Mouse (Mus musculus): ENCODE measurements around the gene Zc3h18. TPM values are rescaled to one million over a fixed set of nuclear protein-coding genes. Genes with fewer than 3 reads are reported as not detected.

Gene Zc3h18
- polyA plus RNA-seq, 1 experiment from 2014 or later, result 28.8 TPM

DNA sequence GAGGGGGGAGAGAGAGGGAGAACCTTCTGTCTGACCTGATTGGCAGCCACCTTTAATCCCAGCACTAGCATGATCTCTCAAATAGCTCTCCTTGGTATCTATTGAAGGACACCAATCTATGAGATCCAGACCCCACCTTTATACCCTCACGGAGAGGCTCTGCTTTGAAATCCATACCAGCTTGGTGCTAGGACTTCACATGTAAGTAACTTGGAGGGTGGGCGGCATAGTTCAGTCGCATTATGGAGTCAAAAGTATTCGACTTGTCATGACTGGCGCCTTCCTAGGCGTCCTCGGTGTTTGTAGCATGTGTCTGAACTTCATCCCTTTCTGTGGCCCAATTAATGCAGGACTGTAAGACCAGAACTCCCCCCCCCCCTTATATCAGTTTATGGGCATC, 1.1 kb upstream of the Zc3h18 start:
- no peak overlapping the region; the same call in 1 of the 2 replicates for H3K4me3 ChIP-seq (ENCODE audit: low read length)
- H3K4me2 ChIP-seq (ENCODE audit: low read length), result peak overlapping the region; percentile 66
- H3K9ac ChIP-seq (ENCODE audit: low read depth, low read length), result no peak overlapping the region
- H3K9me3 ChIP-seq (ENCODE audit: control insufficient read depth, low read length), result no peaks in the 10 kb centered on the region
- no peak overlapping the region for H3K27ac ChIP-seq (ENCODE audit: low read depth, low read length)
- ATAC-seq, result no peak
- no peaks in the 10 kb centered on the region for H3K27me3 ChIP-seq (replicated peaks; ENCODE audit: control insufficient read depth, insufficient read depth, low read length)
- H3K36me3 ChIP-seq (ENCODE audit: control insufficient read depth, insufficient read depth, low read length), result no peaks in the 10 kb centered on the region; the same call in 1 of the 2 replicates
- WGBS, result 98% methylated on average over 7 of the region's 7 CpGs
- peaks cover 15% of the 10 kb centered on the region for H3K4me1 ChIP-seq (ENCODE audit: control insufficient read depth, insufficient read depth, low read depth, low read length)

DNA sequence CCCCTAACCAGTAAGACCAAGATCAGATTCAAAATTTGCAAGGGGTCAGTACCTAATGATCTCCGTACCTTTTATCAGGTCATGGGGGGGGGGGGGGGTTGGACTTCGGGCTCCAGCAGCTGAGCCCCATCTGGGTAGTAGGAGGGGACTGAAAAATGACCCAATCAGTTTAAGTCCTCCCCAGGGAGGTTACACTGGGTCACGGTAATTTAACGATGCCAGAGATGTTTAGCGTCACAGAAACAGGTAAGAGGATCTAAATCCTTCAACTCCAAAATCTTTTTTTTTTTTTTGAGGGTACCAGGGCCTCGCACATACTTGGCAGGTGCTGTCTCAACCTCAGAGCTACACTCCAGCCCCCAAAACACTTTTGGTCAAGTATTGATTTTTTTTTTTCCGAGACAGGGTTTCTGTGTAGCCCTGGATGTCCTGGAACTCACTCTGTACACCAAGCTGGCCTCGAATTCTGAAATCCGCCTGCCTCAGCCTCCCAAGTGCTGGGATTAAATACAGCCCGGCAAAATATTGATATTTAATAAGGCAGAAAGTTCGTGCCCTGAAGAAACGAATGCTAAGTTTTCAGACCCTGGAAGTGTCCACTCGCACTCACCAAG, 551 bp upstream of the Zc3h18 start:
- WGBS, result 28% methylated on average over 13 of the region's 13 CpGs

DNA sequence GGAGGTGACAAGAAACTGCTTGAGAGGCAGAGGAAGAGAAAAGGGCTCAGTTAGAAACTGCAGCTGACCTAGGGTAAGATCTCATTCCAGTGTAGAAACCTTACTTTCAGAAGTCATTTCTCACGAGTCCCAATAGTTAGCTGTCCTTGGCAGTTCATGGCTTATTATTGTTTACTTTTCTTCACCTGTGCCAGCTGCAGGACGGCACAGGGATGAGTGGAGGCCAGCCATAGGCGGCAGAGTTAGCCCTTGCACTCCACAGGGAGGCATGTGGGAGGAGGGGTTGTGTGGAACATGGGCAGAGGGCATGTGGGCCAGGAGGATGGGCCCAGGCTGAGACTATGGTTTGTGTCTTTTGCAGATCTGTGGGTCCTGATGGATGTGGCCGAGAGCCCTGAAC, 6.6 kb downstream of the Zc3h18 start:
- peaks cover 22% of the 10 kb centered on the region for H3K36me3 ChIP-seq (ENCODE audit: control insufficient read depth, insufficient read depth, low read length)
- no peaks in the 10 kb centered on the region for H3K27me3 ChIP-seq (replicated peaks; ENCODE audit: control insufficient read depth, insufficient read depth, low read length)
- H3K4me1 ChIP-seq (ENCODE audit: control insufficient read depth, insufficient read depth, low read depth, low read length), result peaks cover 2% of the 10 kb centered on the region
- 87% methylated on average over 4 of the region's 4 CpGs for WGBS
- H3K27ac ChIP-seq (ENCODE audit: low read depth, low read length), result no peak overlapping the region
- no peak overlapping the region for H3K9ac ChIP-seq (ENCODE audit: low read depth, low read length)
- H3K9me3 ChIP-seq (ENCODE audit: control insufficient read depth, low read length), result no peaks in the 10 kb centered on the region
- ATAC-seq, result no peak
- no peak overlapping the region for H3K4me3 ChIP-seq (ENCODE audit: low read length)
- H3K4me2 ChIP-seq (ENCODE audit: low read length), result no peak overlapping the region

More for the DNA sequence above, 551 bp upstream of the Zc3h18 start:
- peak overlapping the region; percentile 66 for H3K4me2 ChIP-seq (ENCODE audit: low read length)
- peak overlapping the region; percentile 90 for H3K4me3 ChIP-seq (ENCODE audit: low read length)
- peaks cover 15% of the 10 kb centered on the region for H3K4me1 ChIP-seq (ENCODE audit: control insufficient read depth, insufficient read depth, low read depth, low read length)
- peak overlapping the region; percentile 40; the same call in 1 of the 2 replicates for H3K27ac ChIP-seq (ENCODE audit: low read depth, low read length)
- H3K36me3 ChIP-seq (ENCODE audit: control insufficient read depth, insufficient read depth, low read length), result no peaks in the 10 kb centered on the region; the same call in 1 of the 2 replicates
- peak; percentile 44 for ATAC-seq
- peak overlapping the region; percentile 58 for H3K9ac ChIP-seq (ENCODE audit: low read depth, low read length)
- H3K9me3 ChIP-seq (ENCODE audit: control insufficient read depth, low read length), result no peaks in the 10 kb centered on the region
- no peaks in the 10 kb centered on the region for H3K27me3 ChIP-seq (replicated peaks; ENCODE audit: control insufficient read depth, insufficient read depth, low read length)

DNA sequence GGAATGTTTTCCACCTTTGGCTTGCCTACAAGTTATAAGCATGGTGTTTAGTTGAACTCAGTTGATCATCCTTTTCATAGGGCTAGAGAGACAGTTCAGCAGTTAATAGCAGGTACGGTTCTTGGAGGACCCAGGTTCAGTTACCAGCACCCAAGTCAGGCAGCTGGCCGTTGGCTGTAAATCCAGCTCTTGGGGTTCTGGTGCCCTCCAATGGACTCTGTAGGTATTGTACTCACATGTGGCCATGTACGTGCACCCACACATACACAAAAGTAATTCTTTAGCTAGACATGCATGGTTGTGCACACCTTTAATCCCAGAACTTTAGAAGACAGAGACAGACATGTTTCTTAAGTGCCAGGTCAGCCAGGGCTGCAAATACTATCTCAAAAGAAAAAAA, 12.9 kb downstream of the Zc3h18 start:
- Histone ChIP-seq H3K4me2 (ENCODE audit: low read length) (no peak overlapping the region), H3K9ac (ENCODE audit: low read depth, low read length) (no peak overlapping the region), H3K36me3 (ENCODE audit: control insufficient read depth, insufficient read depth, low read length) (peaks cover 40% of the 10 kb centered on the region), H3K27ac (ENCODE audit: low read depth, low read length) (no peak overlapping the region), H3K4me1 (ENCODE audit: control insufficient read depth, insufficient read depth, low read depth, low read length) (no peaks in the 10 kb centered on the region), H3K9me3 (ENCODE audit: control insufficient read depth, low read length) (0 out of 2 replicates have a peak, but pooled peaks cover 3% of the 10 kb centered on the region), H3K27me3 (replicated peaks; ENCODE audit: control insufficient read depth, insufficient read depth, low read length) (no peaks in the 10 kb centered on the region), H3K4me3 (ENCODE audit: low read length) (no peak overlapping the region)
- ATAC-seq, result no peak
- 86% methylated on average over 3 of the region's 3 CpGs for WGBS

DNA sequence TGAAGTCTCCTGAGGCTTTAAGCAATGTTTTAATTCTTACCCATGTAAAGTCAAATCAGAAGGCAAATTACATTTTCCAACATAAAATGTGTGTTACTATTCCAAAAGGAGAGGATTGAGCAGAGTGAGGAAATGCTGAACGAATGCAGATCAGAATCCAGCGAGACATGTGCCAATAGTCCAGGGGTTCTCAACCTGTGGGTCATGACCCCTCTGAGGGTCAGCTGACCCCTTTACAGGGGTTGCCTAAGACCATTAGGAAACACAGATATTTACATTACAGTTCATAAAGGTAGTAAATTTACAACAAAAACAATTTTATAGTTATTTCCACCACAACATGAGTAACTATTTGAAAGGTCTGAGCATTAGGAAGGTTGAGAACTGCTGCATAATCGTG, 14.3 kb downstream of the Zc3h18 start:
- ATAC-seq, result no peak
- H3K9me3 ChIP-seq (ENCODE audit: control insufficient read depth, low read length), result 0 out of 2 replicates have a peak, but pooled peaks cover 3% of the 10 kb centered on the region
- H3K4me1 ChIP-seq (ENCODE audit: control insufficient read depth, insufficient read depth, low read depth, low read length), result no peaks in the 10 kb centered on the region
- H3K4me3 ChIP-seq (ENCODE audit: low read length), result no peak overlapping the region
- peaks cover 40% of the 10 kb centered on the region for H3K36me3 ChIP-seq (ENCODE audit: control insufficient read depth, insufficient read depth, low read length)
- H3K27me3 ChIP-seq (replicated peaks; ENCODE audit: control insufficient read depth, insufficient read depth, low read length), result no peaks in the 10 kb centered on the region
- no peak overlapping the region for H3K4me2 ChIP-seq (ENCODE audit: low read length)
- 92% methylated on average over 3 of the region's 3 CpGs for WGBS
- no peak overlapping the region for H3K9ac ChIP-seq (ENCODE audit: low read depth, low read length)
- no peak overlapping the region for H3K27ac ChIP-seq (ENCODE audit: low read depth, low read length)

DNA sequence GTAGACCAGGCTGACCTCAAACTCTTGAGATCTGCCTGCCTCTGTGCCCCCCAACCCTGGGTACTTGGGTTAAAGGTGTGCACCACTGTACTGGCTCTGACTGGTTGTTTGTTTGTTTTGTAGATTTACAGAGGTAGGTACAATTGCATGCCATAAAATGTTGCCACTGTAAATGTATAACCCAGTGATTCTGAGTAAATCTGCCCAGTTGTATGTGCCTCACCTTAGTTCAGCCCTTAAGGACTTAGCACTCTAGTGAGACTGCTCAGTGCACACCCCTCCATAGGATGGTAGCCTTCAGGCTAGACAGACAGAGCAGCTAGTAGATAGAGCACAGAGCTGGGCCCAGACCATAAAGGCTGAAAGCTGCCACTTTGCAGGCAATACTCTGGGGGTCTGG, 17.3 kb downstream of the Zc3h18 start:
- no peak for ATAC-seq
- 0 out of 2 replicates have a peak, but pooled peaks cover 3% of the 10 kb centered on the region for H3K9me3 ChIP-seq (ENCODE audit: control insufficient read depth, low read length)
- H3K27ac ChIP-seq (ENCODE audit: low read depth, low read length), result no peak overlapping the region
- H3K4me1 ChIP-seq (ENCODE audit: control insufficient read depth, insufficient read depth, low read depth, low read length), result no peaks in the 10 kb centered on the region
- H3K4me3 ChIP-seq (ENCODE audit: low read length), result no peak overlapping the region
- no peaks in the 10 kb centered on the region for H3K27me3 ChIP-seq (replicated peaks; ENCODE audit: control insufficient read depth, insufficient read depth, low read length)
- peaks cover 34% of the 10 kb centered on the region for H3K36me3 ChIP-seq (ENCODE audit: control insufficient read depth, insufficient read depth, low read length)
- H3K4me2 ChIP-seq (ENCODE audit: low read length), result no peak overlapping the region
- H3K9ac ChIP-seq (ENCODE audit: low read depth, low read length), result no peak overlapping the region

DNA sequence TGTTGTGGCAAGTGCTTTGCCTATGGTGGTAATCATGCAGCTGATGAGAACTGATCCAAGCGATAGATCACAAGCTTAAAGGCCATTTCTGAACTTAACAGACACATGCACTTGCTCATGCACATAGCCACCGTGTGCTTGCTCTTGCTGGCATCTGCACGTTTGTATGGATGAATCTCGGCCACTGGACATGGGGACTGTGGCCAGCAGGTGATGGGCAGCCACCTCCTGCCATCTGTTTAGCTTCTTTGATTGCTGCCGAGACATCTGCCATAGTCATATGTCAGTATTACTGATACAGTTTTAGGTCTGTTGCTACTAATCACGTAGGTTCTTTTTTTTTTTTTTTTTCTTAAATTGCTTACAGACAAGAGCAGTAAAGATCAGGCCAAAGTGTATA, 18.9 kb downstream of the Zc3h18 start:
- no peaks in the 10 kb centered on the region for H3K27me3 ChIP-seq (replicated peaks; ENCODE audit: control insufficient read depth, insufficient read depth, low read length)
- no peaks in the 10 kb centered on the region for H3K9me3 ChIP-seq (ENCODE audit: control insufficient read depth, low read length)
- H3K27ac ChIP-seq (ENCODE audit: low read depth, low read length), result no peak overlapping the region
- H3K4me2 ChIP-seq (ENCODE audit: low read length), result no peak overlapping the region
- H3K36me3 ChIP-seq (ENCODE audit: control insufficient read depth, insufficient read depth, low read length), result peaks cover 33% of the 10 kb centered on the region
- no peaks in the 10 kb centered on the region for H3K4me1 ChIP-seq (ENCODE audit: control insufficient read depth, insufficient read depth, low read depth, low read length)
- no peak for ATAC-seq
- no peak overlapping the region for H3K9ac ChIP-seq (ENCODE audit: low read depth, low read length)
- 78% methylated on average over 6 of the region's 6 CpGs for WGBS
- no peak overlapping the region for H3K4me3 ChIP-seq (ENCODE audit: low read length)

DNA sequence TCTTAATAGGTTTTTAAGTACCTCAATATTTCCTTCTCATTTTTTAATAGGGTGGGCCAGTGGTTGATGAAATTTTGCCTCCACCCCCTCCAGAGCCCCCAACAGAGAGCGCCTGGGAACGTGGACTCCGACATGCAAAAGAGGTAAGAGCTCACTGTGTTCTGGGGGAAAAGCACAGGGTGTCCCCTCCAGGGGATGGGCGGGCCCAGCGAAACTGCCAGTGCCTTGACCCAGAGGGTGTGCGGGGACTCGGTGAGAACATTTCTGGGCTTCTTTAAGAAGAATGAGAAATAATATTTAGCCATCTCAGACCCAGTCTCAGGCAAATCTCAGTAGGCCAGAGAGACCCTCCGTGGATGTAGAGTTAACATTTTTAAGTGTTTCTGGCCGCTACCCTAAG, 21.8 kb downstream of the Zc3h18 start:
- 92% methylated on average over 9 of the region's 9 CpGs for WGBS
- H3K9me3 ChIP-seq (ENCODE audit: control insufficient read depth, low read length), result no peaks in the 10 kb centered on the region
- peaks cover 46% of the 10 kb centered on the region for H3K36me3 ChIP-seq (ENCODE audit: control insufficient read depth, insufficient read depth, low read length)
- H3K4me1 ChIP-seq (ENCODE audit: control insufficient read depth, insufficient read depth, low read depth, low read length), result no peaks in the 10 kb centered on the region
- no peaks in the 10 kb centered on the region for H3K27me3 ChIP-seq (replicated peaks; ENCODE audit: control insufficient read depth, insufficient read depth, low read length)
- no peak overlapping the region for H3K4me3 ChIP-seq (ENCODE audit: low read length)
- no peak for ATAC-seq
- no peak overlapping the region for H3K27ac ChIP-seq (ENCODE audit: low read depth, low read length)
- no peak overlapping the region for H3K4me2 ChIP-seq (ENCODE audit: low read length)
- H3K9ac ChIP-seq (ENCODE audit: low read depth, low read length), result no peak overlapping the region

DNA sequence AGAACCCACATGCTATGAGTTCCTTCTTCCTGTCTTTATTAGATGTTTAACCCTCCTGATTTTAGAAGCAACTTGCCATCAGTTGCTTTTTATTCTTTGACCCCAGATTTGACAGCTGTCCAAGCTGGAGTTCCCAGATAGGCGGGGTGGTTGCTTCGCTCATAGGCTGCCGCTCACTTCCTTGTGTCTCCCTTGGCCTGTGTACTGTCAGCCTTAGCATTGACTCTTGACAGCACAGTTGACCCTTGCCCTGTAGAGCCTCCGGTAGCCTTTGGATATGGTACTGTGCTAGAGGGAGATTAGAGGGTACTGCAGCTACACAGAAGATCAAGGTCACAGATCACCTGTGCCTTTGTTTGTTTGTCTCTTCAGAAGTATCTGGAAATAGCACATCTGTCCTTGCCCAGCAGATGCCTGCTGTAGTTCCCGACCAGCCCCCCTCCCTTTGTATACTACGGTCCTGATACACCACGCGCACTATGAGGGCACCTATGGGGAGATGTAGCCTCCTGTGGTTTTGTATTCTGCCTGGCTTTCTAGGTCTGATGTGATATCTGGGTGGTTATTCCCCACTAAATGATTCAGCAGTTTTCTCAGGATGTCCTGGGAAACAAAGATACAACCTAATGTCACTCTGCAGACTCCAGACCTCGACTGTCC, 28.9 kb downstream of the Zc3h18 start:
- no peak for ATAC-seq
- 94% methylated on average over 9 of the region's 9 CpGs for WGBS

More for the DNA sequence above, 28.9 kb downstream of the Zc3h18 start:
- H3K36me3 ChIP-seq (ENCODE audit: control insufficient read depth, insufficient read depth, low read length), result peaks cover 41% of the 10 kb centered on the region
- H3K4me1 ChIP-seq (ENCODE audit: control insufficient read depth, insufficient read depth, low read depth, low read length), result no peaks in the 10 kb centered on the region
- H3K4me2 ChIP-seq (ENCODE audit: low read length), result no peak overlapping the region
- no peaks in the 10 kb centered on the region for H3K9me3 ChIP-seq (ENCODE audit: control insufficient read depth, low read length)
- H3K4me3 ChIP-seq (ENCODE audit: low read length), result no peak overlapping the region
- H3K9ac ChIP-seq (ENCODE audit: low read depth, low read length), result no peak overlapping the region
- no peaks in the 10 kb centered on the region for H3K27me3 ChIP-seq (replicated peaks; ENCODE audit: control insufficient read depth, insufficient read depth, low read length)
- no peak overlapping the region for H3K27ac ChIP-seq (ENCODE audit: low read depth, low read length)

Measured in hindbrain, embryonic 16.5 days (tissue).